Mouse (Mus musculus): ENCODE results near the gene Sema4d.

DNA sequence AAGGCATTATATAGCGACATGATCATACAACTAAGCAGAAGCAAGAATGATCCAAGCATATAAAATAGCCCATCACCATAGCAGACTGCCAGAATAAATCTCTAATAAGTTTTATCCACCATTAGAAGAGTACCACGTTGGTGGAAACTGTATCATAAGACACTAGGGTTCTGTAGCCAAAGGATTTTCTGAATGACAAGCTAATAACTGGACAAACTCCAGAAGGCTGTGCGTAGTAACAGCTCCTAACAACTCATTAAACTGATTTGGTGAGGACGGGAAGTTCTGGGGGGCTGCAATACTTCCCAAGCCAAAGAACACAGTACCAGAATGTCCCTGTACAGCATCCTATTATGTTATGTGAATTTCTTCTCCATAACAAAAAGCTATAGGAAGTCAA, 26.8 kb downstream of the Sema4d start:
- TF ChIP-seq CTCF (IDR thresholded peaks at IDR 0.05) (no peak), EP300 (IDR thresholded peaks at IDR 0.05) (no peak)

Data from lung, postnatal 0 days (tissue).